9 mouse cellular contexts compared by ENCODE assay signal in genomic region chr1:146497381-146498081, GRCm38 (mm10). TPM values are rescaled to one million over a fixed set of nuclear protein-coding genes. Genes with fewer than 3 reads are reported as not detected.
DNase-seq lines count a peak whose midpoint lies in the region; ATAC-seq and TF ChIP-seq lines count a peak whose summit lies in the region.
"Had no signal": no experiment of that assay in that cellular context is flagged by ENCODE, and none has a peak within 500 bp of the region (broad histone marks: within the 10 kb centered on the region; RNA-seq: fewer than 3 reads in every experiment).

No protein-coding gene starts in this region.

- DNase-seq in heart, postnatal 25 days (ENCODE audit: low spot score): no peak
- peak; percentile 46 for DNase-seq in ES-E14 (ENCODE audit: low read depth, low spot score)
- DNase-seq in embryo, embryonic 10 days (ENCODE audit: low spot score): peak; percentile 60
- peak; percentile 62 for DNase-seq in retina, postnatal 1 day

- no peaks in the 10 kb centered on the region for H3K36me3 ChIP-seq in heart, embryonic 12.5 days
- no peaks in the 10 kb centered on the region for H3K36me3 ChIP-seq in ES-E14 (ENCODE audit: control insufficient read depth, insufficient read depth, low read length, poor library complexity, severe bottlenecking)
- no peaks in the 10 kb centered on the region for H3K36me3 ChIP-seq in hindbrain, embryonic 13.5 days
- no peaks in the 10 kb centered on the region for H3K36me3 ChIP-seq in limb, embryonic 15.5 days

- in situ Hi-C loops in ES-E14 (cut with MboI; ENCODE audit: low sequenced_read_pairs in 2 of 2, unreplicated experiment in 2 of 2): no loop called here

- WGBS in heart, embryonic 12.5 days: under 1% methylated on average over 28 of the region's 28 CpGs
- WGBS in hindbrain, embryonic 13.5 days: under 1% methylated on average over 28 of the region's 28 CpGs
- WGBS in limb, embryonic 15.5 days: 0% methylated on average over 28 of the region's 28 CpGs

- no peaks in the 10 kb centered on the region for H3K9me3 ChIP-seq in heart, embryonic 12.5 days (replicated peaks)
- no peaks in the 10 kb centered on the region; the same call in 1 of the 2 replicates for H3K9me3 ChIP-seq in ES-E14 (ENCODE audit: control insufficient read depth, insufficient read depth, low read depth, low read length)
- H3K9me3 ChIP-seq in hindbrain, embryonic 13.5 days: no peaks in the 10 kb centered on the region
- H3K9me3 ChIP-seq in limb, embryonic 15.5 days: no peaks in the 10 kb centered on the region

- intact Hi-C loops in heart, postnatal 25 days (cut with DNase I): no loop called here

- peak overlapping the region; percentile 53 for H3K4me3 ChIP-seq in heart, embryonic 12.5 days
- H3K4me3 ChIP-seq in ES-E14 (ENCODE audit: insufficient read depth in 1 of 2, low read depth in 1 of 2, low read length in 2 of 2, poor library complexity in 1 of 2, severe bottlenecking in 1 of 2): peak overlapping the region; percentile 59 to 61
- H3K4me3 ChIP-seq in hindbrain, embryonic 13.5 days: peak overlapping the region; percentile 61
- H3K4me3 ChIP-seq in limb, embryonic 15.5 days: peak overlapping the region; percentile 39

- H3K4me2 ChIP-seq in heart, embryonic 12.5 days: peak overlapping the region; percentile 95
- peak overlapping the region; percentile 90 for H3K4me2 ChIP-seq in hindbrain, embryonic 13.5 days
- H3K4me2 ChIP-seq in limb, embryonic 15.5 days: peak overlapping the region; percentile 77

- H3K27me3 ChIP-seq in heart, embryonic 12.5 days (replicated peaks): peaks cover 18% of the 10 kb centered on the region
- peaks cover 19% of the 10 kb centered on the region for H3K27me3 ChIP-seq in hindbrain, embryonic 13.5 days
- peaks cover 35% of the 10 kb centered on the region for H3K27me3 ChIP-seq in limb, embryonic 15.5 days

- peaks cover 13% of the 10 kb centered on the region for H3K4me1 ChIP-seq in heart, embryonic 12.5 days (replicated peaks)
- H3K4me1 ChIP-seq in ES-E14 (ENCODE audit: control insufficient read depth in 2 of 2, insufficient read depth in 2 of 2, low read length in 2 of 2, poor library complexity in 1 of 2): 0 out of 4 replicates have a peak, but pooled peaks cover 0 to 4% of the 10 kb centered on the region in 2 experiments
- peaks cover 23% of the 10 kb centered on the region for H3K4me1 ChIP-seq in hindbrain, embryonic 13.5 days (replicated peaks)
- H3K4me1 ChIP-seq in limb, embryonic 15.5 days: peaks cover 13% of the 10 kb centered on the region; the same call in 1 of the 2 replicates

- peak overlapping the region; percentile 56 for H3K9ac ChIP-seq in heart, embryonic 12.5 days
- H3K9ac ChIP-seq in ES-E14 (ENCODE audit: insufficient read depth, low read depth, low read length, poor library complexity, severe bottlenecking): peak overlapping the region; percentile 7; the same call in 1 of the 2 replicates
- H3K9ac ChIP-seq in hindbrain, embryonic 13.5 days: peak overlapping the region; percentile 77
- 0 out of 2 replicates have a peak overlapping the region, but pooled peaks have one; percentile 14 for H3K9ac ChIP-seq in limb, embryonic 15.5 days

- peak; percentile 64; the same call in 1 of the 2 replicates for ATAC-seq in heart, embryonic 12.5 days (ENCODE audit: insufficient number of reproducible peaks, low FRiP score)
- peak; percentile 80 for ATAC-seq in hindbrain, embryonic 13.5 days (ENCODE audit: low FRiP score)
- peak; percentile 55; the same call in 1 of the 2 replicates for ATAC-seq in limb, embryonic 15.5 days (ENCODE audit: insufficient number of reproducible peaks, low FRiP score, low TSS enrichment, low read depth)
- ATAC-seq in erythroblast, adult 5-6 weeks (replicated peaks; ENCODE audit: low FRiP score, poor library complexity, severe bottlenecking): no peak

- H3K27ac ChIP-seq in heart, embryonic 12.5 days (ENCODE audit: poor library complexity, severe bottlenecking): no peak overlapping the region
- no peak overlapping the region for H3K27ac ChIP-seq in ES-E14 (ENCODE audit: insufficient read depth, low read depth, low read length, poor library complexity, severe bottlenecking)
- peak overlapping the region; percentile 74 for H3K27ac ChIP-seq in hindbrain, embryonic 13.5 days
- H3K27ac ChIP-seq in limb, embryonic 15.5 days: no peak overlapping the region

TF ChIP-seq in ES-E14, 5 proteins besides CTCF, POLR2A, EP300 and RAD21:
- TF ChIP-seq ZNF384 (IDR thresholded peaks at IDR 0.05; ENCODE audit: low read depth, low read length): no peak
- no peak for TF ChIP-seq CHD2 (IDR thresholded peaks at IDR 0.05; ENCODE audit: low read depth, low read length)
- TF ChIP-seq HCFC1 (IDR thresholded peaks at IDR 0.05; ENCODE audit: borderline replicate concordance, insufficient read depth, low read length): no peak
- no peak for TF ChIP-seq MAFK (IDR thresholded peaks at IDR 0.05; ENCODE audit: insufficient read depth, low read depth, low read length)
- TF ChIP-seq ZC3H11A (IDR thresholded peaks at IDR 0.05; ENCODE audit: borderline replicate concordance, low read depth, low read length): no peak

RNA-seq across cellular contexts. Expression of gene Brinp3, which starts 3.0 kb away (rescaled TPM):
- polyA plus RNA-seq in heart, embryonic 12.5 days (2016; fragmentation: Nextera tagmentation; extraction: Ambion mirVana): not detected in 2 replicates
- total RNA-seq in heart, postnatal 25 days (2021): not detected
- total RNA-seq in ES-E14 (2012; rRNA removed): 0.09 and 0.42 TPM in 2 replicates
- 17.9 and 19.7 TPM in 2 replicates for polyA plus RNA-seq in hindbrain, embryonic 13.5 days (2015; fragmentation: Nextera tagmentation; extraction: Ambion mirVana)
- 1.9 TPM in 2 replicates for polyA plus RNA-seq in limb, embryonic 15.5 days (2015; fragmentation: Nextera tagmentation; extraction: Ambion mirVana)
- not detected in 2 replicates for total RNA-seq in erythroblast, adult 5-6 weeks (2015; ENCODE audit: low replicate concordance)
- total RNA-seq in erythroblast, adult 5-6 weeks (2017; ENCODE audit: low replicate concordance): not detected in 2 replicates
- total RNA-seq: MEL had no signal

Comparison
In these comparisons a context has a peak if more than half of its experiments do, and no peak if none do; other contexts are left out.
1. H3K9ac ChIP-seq: peak in every context shown above with its lines; median percentile 77 in hindbrain, embryonic 13.5 days; 56 in heart, embryonic 12.5 days; 14 in limb, embryonic 15.5 days; 7 in ES-E14.